Mouse (Mus musculus) embryonic facial prominence, embryonic 12.5 days (tissue): Measurements from ENCODE around the gene Zzz3. TPM values are rescaled to one million over a fixed set of nuclear protein-coding genes. Genes with fewer than 3 reads are reported as not detected.

Experiments
- ATAC-seq: fragments of 200-750 bp; cut with Nextera tagmentation; 2 replicates; pipeline ENCODE4 v1.8.0; 2017; ENCODE audit not compliant: insufficient number of reproducible peaks, insufficient read depth, low FRiP score, low TSS enrichment
- H3K27ac ChIP-seq: fragments of 300-500 bp; sonication (generic); 2 replicates; pipeline ENCODE4 v1.5.1; 2016; ENCODE audit warnings: mild to moderate bottlenecking
- H3K27me3 ChIP-seq: fragments of 300-500 bp; sonication (generic); 2 replicates; pipeline ENCODE4 v1.6.1; 2016; ENCODE audit warnings: mild to moderate bottlenecking, moderate library complexity
- H3K36me3 ChIP-seq: fragments of 300-500 bp; sonication (generic); 2 replicates; pipeline ENCODE4 v1.6.1; 2016; ENCODE audit warnings: mild to moderate bottlenecking
- H3K4me1 ChIP-seq: fragments of 300-500 bp; sonication (generic); 2 replicates; pipeline ENCODE4 v1.6.1; 2016
- H3K4me2 ChIP-seq: fragments of 300-500 bp; sonication (generic); replicated peaks from 2 replicates; pipeline ENCODE4 v1.6.1; 2016; ENCODE audit warnings: mild to moderate bottlenecking, moderate library complexity
- H3K4me3 ChIP-seq: fragments of 300-500 bp; sonication (generic); 2 replicates; pipeline ENCODE4 v1.5.1; 2016; ENCODE audit warnings: mild to moderate bottlenecking
- H3K9ac ChIP-seq: fragments of 300-500 bp; sonication (generic); 2 replicates; pipeline ENCODE4 v1.6.1; 2016; ENCODE audit warnings: mild to moderate bottlenecking, moderate library complexity
- H3K9me3 ChIP-seq: fragments of 300-500 bp; sonication (generic); 2 replicates; pipeline ENCODE4 v1.6.1; 2016; ENCODE audit warnings: mild to moderate bottlenecking, moderate library complexity
- WGBS: fragments of 180-500 bp; shearing (Covaris S2); methylation state at CpG from one replicate; pipeline ENCODE4 v1.1.7; 2016; 5-methylcytosine and 5-hydroxymethylcytosine counted together
- polyA plus RNA-seq: library from polyadenylated mRNA; unstranded; fragments of >200 nt; fragmentation: Nextera tagmentation; extraction: Ambion mirVana; gene quantifications from 2 replicates; pipeline ENCODE4 v1.2.1, GENCODE M21; 2016

The Zzz3 gene
- polyA plus RNA-seq, 1 experiment from 2014 or later: 58.4 TPM

- Histone ChIP-seq H3K9ac (no peak overlapping the region), H3K4me2 (no peak overlapping the region), H3K36me3 (peaks cover 14% of the 10 kb centered on the region), H3K9me3 (no peaks in the 10 kb centered on the region), H3K4me3 (no peak overlapping the region), H3K27me3 (no peaks in the 10 kb centered on the region), H3K27ac (no peak overlapping the region), H3K4me1 (peaks cover 4% of the 10 kb centered on the region; the same call in 1 of the 2 replicates)
- WGBS: 83% methylated on average over 9 of the region's 9 CpGs
- no peak; the same call in 1 of the 2 replicates for ATAC-seq
Measured at GRCm38 (mm10) chr3:152356751-152357150, 38.5 kb upstream of the Zzz3 start.

- H3K27ac ChIP-seq: no peak overlapping the region
- no peak overlapping the region for H3K4me2 ChIP-seq
- H3K36me3 ChIP-seq: peaks cover 33% of the 10 kb centered on the region
- H3K4me3 ChIP-seq: no peak overlapping the region
- H3K27me3 ChIP-seq: no peaks in the 10 kb centered on the region
- ATAC-seq: no peak
- no peaks in the 10 kb centered on the region for H3K4me1 ChIP-seq
- WGBS: 79% methylated on average over 7 of the region's 7 CpGs
- H3K9me3 ChIP-seq: no peaks in the 10 kb centered on the region
- no peak overlapping the region for H3K9ac ChIP-seq
Measured at GRCm38 (mm10) chr3:152359151-152359550, 36.1 kb upstream of the Zzz3 start.

GRCm38 (mm10) chr3:152364181-152364580 is 31.1 kb upstream of the Zzz3 start:
- 86% methylated on average over 2 of the region's 2 CpGs for WGBS
- peaks cover 67% of the 10 kb centered on the region for H3K36me3 ChIP-seq
- H3K9me3 ChIP-seq: no peaks in the 10 kb centered on the region
- H3K27me3 ChIP-seq: no peaks in the 10 kb centered on the region
- no peak overlapping the region for H3K27ac ChIP-seq
- H3K4me2 ChIP-seq: no peak overlapping the region
- ATAC-seq: no peak
- no peak overlapping the region for H3K4me3 ChIP-seq
- no peak overlapping the region for H3K9ac ChIP-seq
- H3K4me1 ChIP-seq: no peaks in the 10 kb centered on the region

GRCm38 (mm10) chr3:152376063-152376462 is 19.2 kb upstream of the Zzz3 start:
- WGBS: 91% methylated on average over 4 of the region's 4 CpGs
- H3K9me3 ChIP-seq: no peaks in the 10 kb centered on the region
- H3K27ac ChIP-seq: no peak overlapping the region
- no peak for ATAC-seq
- H3K4me2 ChIP-seq: no peak overlapping the region
- no peaks in the 10 kb centered on the region for H3K4me1 ChIP-seq
- no peaks in the 10 kb centered on the region for H3K27me3 ChIP-seq
- H3K36me3 ChIP-seq: peaks cover 71% of the 10 kb centered on the region
- H3K4me3 ChIP-seq: no peak overlapping the region
- H3K9ac ChIP-seq: no peak overlapping the region

GRCm38 (mm10) chr3:152384106-152384505 is 11.2 kb upstream of the Zzz3 start:
- Histone ChIP-seq H3K4me2 (no peak overlapping the region), H3K27me3 (no peaks in the 10 kb centered on the region), H3K4me3 (no peak overlapping the region), H3K27ac (no peak overlapping the region), H3K9me3 (no peaks in the 10 kb centered on the region), H3K36me3 (peaks cover 59% of the 10 kb centered on the region), H3K9ac (no peak overlapping the region), H3K4me1 (no peaks in the 10 kb centered on the region)
- WGBS: 68% methylated on average over 11 of the region's 11 CpGs
- ATAC-seq: no peak

GRCm38 (mm10) chr3:152396278-152396987 is 1.2 kb downstream of the Zzz3 start:
- peak; percentile 80 for ATAC-seq
- Histone ChIP-seq H3K4me3 (peak overlapping the region; percentile 67), H3K27me3 (no peaks in the 10 kb centered on the region), H3K4me2 (peak overlapping the region; percentile 75), H3K36me3 (no peaks in the 10 kb centered on the region), H3K9ac (peak overlapping the region; percentile 94), H3K9me3 (no peaks in the 10 kb centered on the region), H3K4me1 (peaks cover 17% of the 10 kb centered on the region), H3K27ac (peak overlapping the region; percentile 99)
- WGBS: under 1% methylated on average over 92 of the region's 102 CpGs

GRCm38 (mm10) chr3:152396988-152397314 is 1.7 kb downstream of the Zzz3 start:
- Histone ChIP-seq H3K27me3 (no peaks in the 10 kb centered on the region), H3K4me2 (peak overlapping the region; percentile 75), H3K9ac (peak overlapping the region; percentile 94), H3K9me3 (no peaks in the 10 kb centered on the region), H3K27ac (peak overlapping the region; percentile 99), H3K36me3 (no peaks in the 10 kb centered on the region), H3K4me3 (peak overlapping the region; percentile 67), H3K4me1 (peaks cover 22% of the 10 kb centered on the region)
- 2% methylated on average over 10 of the region's 10 CpGs for WGBS
- ATAC-seq: no peak

- Histone ChIP-seq H3K27me3 (no peaks in the 10 kb centered on the region), H3K36me3 (no peaks in the 10 kb centered on the region), H3K9ac (peak overlapping the region; percentile 94), H3K4me3 (peak overlapping the region; percentile 67), H3K4me2 (peak overlapping the region; percentile 75), H3K4me1 (peaks cover 27% of the 10 kb centered on the region), H3K27ac (peak overlapping the region; percentile 99; the same call in 1 of the 2 replicates), H3K9me3 (no peaks in the 10 kb centered on the region)
- no peak for ATAC-seq
- 68% methylated on average over 9 of the region's 9 CpGs for WGBS
Measured at GRCm38 (mm10) chr3:152397335-152397940, 2.2 kb downstream of the Zzz3 start.

GRCm38 (mm10) chr3:152400441-152400840 is 5.2 kb downstream of the Zzz3 start:
- Histone ChIP-seq H3K9ac (no peak overlapping the region; the same call in 1 of the 2 replicates), H3K4me2 (no peak overlapping the region), H3K36me3 (no peaks in the 10 kb centered on the region), H3K27ac (no peak overlapping the region), H3K27me3 (no peaks in the 10 kb centered on the region), H3K4me3 (no peak overlapping the region), H3K4me1 (peaks cover 16% of the 10 kb centered on the region), H3K9me3 (no peaks in the 10 kb centered on the region)
- 74% methylated on average over 5 of the region's 5 CpGs for WGBS
- no peak for ATAC-seq

- H3K9me3 ChIP-seq: no peaks in the 10 kb centered on the region
- H3K4me3 ChIP-seq: no peak overlapping the region
- H3K27ac ChIP-seq: no peak overlapping the region
- no peaks in the 10 kb centered on the region for H3K27me3 ChIP-seq
- H3K4me1 ChIP-seq: peaks cover 16% of the 10 kb centered on the region
- no peak overlapping the region for H3K4me2 ChIP-seq
- ATAC-seq: no peak
- no peak overlapping the region for H3K9ac ChIP-seq
- 66% methylated on average over 3 of the region's 3 CpGs for WGBS
- H3K36me3 ChIP-seq: no peaks in the 10 kb centered on the region
Measured at GRCm38 (mm10) chr3:152400875-152401274, 5.6 kb downstream of the Zzz3 start.

- 0 out of 2 replicates have a peak, but pooled peaks have one; percentile 10 for ATAC-seq
- Histone ChIP-seq H3K4me3 (no peak overlapping the region), H3K9me3 (no peaks in the 10 kb centered on the region), H3K36me3 (no peaks in the 10 kb centered on the region), H3K27me3 (no peaks in the 10 kb centered on the region), H3K9ac (no peak overlapping the region), H3K4me2 (no peak overlapping the region), H3K27ac (no peak overlapping the region), H3K4me1 (peaks cover 16% of the 10 kb centered on the region)
- WGBS: 74% methylated on average over 7 of the region's 7 CpGs
Measured at GRCm38 (mm10) chr3:152401964-152402670, 6.8 kb downstream of the Zzz3 start.

- 88% methylated on average over 3 of the region's 3 CpGs for WGBS
- Histone ChIP-seq H3K9ac (no peak overlapping the region), H3K36me3 (no peaks in the 10 kb centered on the region), H3K4me3 (no peak overlapping the region), H3K27ac (no peak overlapping the region), H3K4me2 (no peak overlapping the region), H3K27me3 (no peaks in the 10 kb centered on the region), H3K4me1 (peaks cover 12% of the 10 kb centered on the region), H3K9me3 (no peaks in the 10 kb centered on the region)
- no peak for ATAC-seq
Measured at GRCm38 (mm10) chr3:152402671-152403066, 7.4 kb downstream of the Zzz3 start.
